Mouse (Mus musculus): Measurements from ENCODE around the gene Tssk2.

The Tssk2 gene

GRCm38 (mm10) chr16:17898462-17898861, at the start of gene Tssk2, which contains the start of gene Dgcr2:
TSS of gene Tssk2 (plus strand) at chr16:17898637.
TSS of gene Dgcr2 (minus strand) at chr16:17898562.
- DNase-seq (ENCODE audit: low spot score in 2 of 2): no peak

- peak in 1 of 2 experiments; percentile 71 for DNase-seq (ENCODE audit: low spot score in 2 of 2)
These were observed 49.5 kb upstream of the Tssk2 start for GRCm38 (mm10) chr16:17848928-17849327.

DNA sequence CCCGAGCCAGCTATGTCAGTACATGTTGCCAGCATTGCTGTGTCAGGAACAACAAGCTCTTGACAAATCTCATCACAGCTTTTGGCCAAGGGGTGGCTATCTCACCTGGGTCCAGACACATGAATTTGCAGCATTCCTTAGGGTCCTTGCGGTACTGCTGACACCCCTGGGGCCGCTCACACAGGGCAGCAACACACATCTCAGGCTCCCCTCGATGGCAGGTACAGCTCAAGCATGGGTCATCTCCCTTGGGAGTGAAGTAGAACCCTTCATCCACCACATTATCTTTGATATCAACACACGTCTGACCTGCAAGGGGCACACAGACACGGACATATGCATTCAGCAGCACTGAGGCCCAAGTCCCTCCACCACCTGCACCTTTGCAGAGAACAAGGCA, 49.0 kb upstream of the Tssk2 start:
- no peak for DNase-seq (ENCODE audit: low spot score in 2 of 2)

- DNase-seq (ENCODE audit: low spot score in 2 of 2): no peak
These were observed 47.1 kb upstream of the Tssk2 start for GRCm38 (mm10) chr16:17851331-17851730.

DNA sequence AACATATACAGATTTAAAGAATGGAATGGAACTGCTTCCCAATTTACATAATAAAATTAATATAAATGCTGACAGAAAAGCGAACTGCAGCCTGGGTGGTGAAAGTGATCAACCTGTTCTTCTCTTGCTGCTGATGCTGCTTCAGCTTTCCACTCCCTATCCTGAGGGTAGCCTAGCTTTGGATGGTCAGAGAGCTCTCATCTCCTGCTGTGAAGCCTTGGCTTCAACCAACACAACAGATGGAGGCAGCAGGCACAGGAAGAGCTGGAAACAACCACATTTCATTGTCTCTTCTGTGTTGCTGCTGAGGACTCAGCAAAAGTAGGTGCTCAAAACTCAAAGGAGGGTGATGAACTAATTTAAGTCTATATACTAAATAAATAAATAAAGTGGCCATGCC, 46.6 kb upstream of the Tssk2 start:
- DNase-seq (ENCODE audit: low spot score in 2 of 2): no peak

- DNase-seq (ENCODE audit: low spot score in 2 of 2): no peak
These were observed 45.2 kb upstream of the Tssk2 start for GRCm38 (mm10) chr16:17853263-17853662.

DNA sequence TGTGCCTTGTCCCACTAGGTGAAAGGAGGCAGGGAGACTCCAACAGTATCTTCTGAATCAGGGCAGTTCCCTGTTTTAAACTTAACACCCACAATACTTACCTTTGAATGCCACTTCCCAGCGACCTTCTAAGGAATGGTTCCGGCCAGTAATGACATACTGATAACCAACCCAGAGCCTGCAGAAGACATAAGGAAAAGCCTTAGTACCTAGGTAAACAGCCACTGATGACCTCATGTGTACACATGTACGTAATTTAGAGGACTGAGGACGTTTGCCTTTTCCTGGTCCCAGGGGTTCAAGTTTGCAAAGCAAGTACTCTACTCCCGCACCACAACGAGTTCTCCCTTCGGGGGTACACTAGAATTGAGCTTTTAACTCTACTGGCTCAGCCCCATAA, 41.3 kb upstream of the Tssk2 start:
- no peak for DNase-seq (ENCODE audit: low spot score in 2 of 2)

DNA sequence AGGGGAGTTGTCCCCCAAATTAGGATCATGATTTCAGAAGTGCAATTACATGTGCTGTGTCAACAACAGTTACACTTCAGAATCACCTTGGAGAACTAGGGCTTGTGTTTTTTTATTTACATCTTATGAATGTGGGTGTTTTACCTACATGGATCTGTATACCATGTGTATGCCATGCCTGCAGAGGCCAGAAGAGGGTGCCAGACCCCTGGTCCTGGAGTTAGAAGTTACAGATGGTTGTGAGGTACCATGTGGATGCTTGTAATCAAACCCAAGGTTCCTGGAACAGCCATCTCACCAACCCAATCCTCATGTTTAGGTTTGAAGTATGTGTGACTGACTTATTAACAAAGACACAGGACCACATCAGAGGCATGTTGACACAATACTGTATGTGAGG, 39.8 kb upstream of the Tssk2 start:
- no peak for DNase-seq (ENCODE audit: low spot score in 2 of 2)

DNA sequence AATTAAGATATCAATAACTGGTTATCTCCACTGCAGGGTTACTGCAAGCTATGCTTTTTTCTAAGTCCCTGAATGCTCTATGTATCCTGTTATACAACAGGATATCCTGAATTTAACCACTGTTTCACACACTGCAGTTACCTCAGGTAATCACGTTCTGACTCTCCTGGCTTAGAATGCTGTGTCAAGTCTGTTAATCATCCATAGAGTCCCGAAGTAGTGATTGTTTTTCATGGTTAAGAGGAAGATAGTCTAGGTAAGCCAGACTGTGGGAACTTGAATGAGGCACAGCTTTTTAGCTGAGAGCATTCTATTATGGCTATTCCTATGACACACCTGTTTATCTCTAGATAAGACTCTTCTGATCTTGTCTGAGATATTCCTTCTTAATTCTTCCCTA, 33.1 kb upstream of the Tssk2 start:
- no peak for DNase-seq (ENCODE audit: low spot score in 2 of 2)

DNA sequence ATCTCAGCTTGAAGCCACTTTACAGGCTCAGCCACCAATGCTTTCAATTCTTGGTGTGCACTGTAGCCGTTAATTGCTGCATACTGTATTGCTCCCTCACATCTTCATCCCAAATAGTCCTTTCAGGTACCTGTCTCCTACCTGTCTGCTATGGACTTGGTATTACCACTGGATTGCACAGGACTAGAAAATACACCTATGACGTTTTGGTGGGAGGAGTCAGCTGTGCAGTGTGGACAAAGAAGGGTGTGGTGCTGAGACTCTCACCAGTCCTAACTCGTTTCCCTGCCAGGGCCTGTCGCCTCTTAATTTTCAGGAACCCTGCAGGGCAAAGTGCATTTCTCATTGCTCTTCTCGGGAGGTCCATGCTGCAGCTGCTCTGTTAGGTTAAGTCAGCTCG, 32.7 kb upstream of the Tssk2 start:
- DNase-seq (ENCODE audit: low spot score in 2 of 2): no peak

DNA sequence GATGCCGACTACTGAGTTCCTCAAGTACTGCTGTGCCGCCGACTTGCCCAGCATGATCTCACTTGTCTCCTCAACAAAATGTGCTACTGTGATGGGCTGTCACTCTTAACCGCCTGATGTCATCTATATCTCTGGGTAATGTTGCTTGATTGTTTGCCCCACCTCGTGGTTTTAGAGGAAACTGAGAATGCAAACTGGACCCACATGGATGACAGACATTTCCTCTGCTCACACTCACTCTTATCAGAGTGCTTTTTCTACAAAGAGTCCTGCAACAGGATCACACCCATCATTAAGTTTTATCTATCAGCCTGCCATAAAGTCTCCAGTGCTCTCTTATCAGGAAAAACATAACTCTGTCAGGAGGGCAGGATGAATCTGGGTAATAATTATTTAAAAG, 27.2 kb upstream of the Tssk2 start:
- no peak for DNase-seq (ENCODE audit: low spot score in 2 of 2)

DNA sequence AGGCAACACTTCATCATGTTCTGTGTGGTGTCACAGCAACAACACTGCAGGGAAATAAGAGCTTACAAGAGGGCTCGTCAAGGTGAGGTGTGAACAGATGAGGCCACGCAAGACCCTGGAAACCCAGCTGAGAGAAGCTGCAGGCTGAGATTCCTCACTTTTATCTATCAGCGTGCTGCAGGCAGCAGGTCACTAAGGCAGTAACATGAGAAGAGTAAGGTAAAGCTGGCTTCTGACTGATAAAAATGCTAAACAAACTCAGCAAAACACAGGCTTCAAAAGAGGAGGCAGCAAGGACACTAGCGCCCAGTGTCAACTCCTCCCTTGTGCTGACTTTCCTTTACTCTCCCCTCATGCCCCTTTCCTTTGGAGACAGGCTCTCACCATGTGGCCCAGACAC, 25.4 kb upstream of the Tssk2 start:
- no peak for DNase-seq (ENCODE audit: low spot score in 2 of 2)

GRCm38 (mm10) chr16:17875174-17875573, 23.3 kb upstream of the Tssk2 start:
- no peak for DNase-seq (ENCODE audit: low spot score in 2 of 2)

DNA sequence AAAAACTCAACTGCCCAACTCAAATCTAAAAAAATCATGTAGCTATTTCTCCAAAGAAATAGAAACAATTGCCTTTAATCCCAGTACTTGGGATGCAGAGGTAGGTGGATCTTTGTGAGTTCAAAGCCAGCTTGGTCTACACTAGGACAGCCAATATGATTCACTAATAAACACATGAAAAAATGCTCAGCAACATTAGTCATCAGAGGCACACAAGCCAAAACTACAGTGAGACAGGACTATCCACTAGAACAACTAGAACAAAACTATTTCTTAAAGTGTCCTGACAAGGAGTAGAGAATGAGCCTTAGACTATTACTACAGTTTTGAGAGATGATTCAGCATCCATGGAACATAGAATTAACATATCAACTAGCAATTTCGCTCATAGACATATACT, 22.3 kb upstream of the Tssk2 start:
- no peak for DNase-seq (ENCODE audit: low spot score in 2 of 2)

DNA sequence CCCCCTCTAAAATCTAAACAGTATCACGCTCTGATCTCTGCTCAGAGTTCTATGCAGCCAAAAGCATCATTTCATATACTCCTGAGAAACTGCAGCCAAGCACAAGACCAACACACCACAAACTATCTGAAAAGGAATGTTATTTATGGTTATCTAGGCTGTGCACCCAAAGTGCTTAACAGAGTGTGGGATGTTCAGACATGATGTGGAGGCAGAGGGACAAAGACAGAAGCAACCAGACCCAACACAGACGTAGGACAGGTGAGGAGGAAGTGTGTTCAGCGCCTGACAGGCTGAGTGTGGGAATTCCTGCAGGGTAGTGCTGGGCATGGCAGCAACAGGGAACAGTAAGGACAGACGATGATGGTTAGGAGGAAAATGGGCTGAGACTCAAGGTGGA, 18.9 kb upstream of the Tssk2 start:
- peak in 1 of 2 experiments; percentile 39 for DNase-seq (ENCODE audit: low spot score in 2 of 2)

DNA sequence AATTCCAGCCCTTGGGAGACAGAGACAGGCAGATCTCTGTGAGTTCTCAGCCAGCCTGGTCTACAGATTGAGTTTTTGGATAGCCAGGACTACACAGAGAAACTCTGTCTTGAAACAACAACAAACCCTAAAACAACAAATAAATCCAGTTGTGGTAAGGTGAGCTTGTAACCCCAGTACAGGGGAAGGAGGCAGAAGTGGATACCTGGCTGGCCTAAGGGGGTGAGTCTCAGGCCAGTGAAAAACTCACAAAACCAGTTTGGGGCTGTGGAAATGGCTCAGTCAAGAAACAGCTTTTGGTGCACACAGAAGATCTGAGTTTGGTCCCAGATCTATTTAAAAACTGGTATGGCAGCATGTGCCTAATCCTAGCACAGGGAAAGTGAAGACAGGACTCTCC, 16.2 kb upstream of the Tssk2 start:
- no peak for DNase-seq (ENCODE audit: low spot score in 2 of 2)

DNA sequence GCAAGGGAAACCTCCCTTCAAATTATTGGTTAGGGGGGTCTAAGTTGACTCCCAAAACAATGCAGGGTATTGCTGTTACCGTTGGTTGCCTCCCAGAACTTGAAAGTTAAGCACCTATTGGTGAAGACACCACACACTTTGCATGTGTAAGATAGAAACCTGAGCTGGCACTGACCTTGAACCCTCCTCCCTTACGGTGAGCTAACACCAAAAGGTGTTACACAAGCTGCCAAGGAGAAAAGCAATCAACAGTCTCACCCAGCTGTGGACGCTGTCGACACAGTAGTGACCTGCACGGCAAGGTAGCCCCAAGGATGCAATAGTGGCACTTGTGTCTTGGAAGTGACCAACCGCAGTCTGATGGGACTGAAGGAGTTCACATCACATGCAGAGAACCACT, 14.3 kb upstream of the Tssk2 start:
- no peak for DNase-seq (ENCODE audit: low spot score in 2 of 2)

- DNase-seq (ENCODE audit: low spot score in 2 of 2): no peak
These were observed 8.6 kb upstream of the Tssk2 start for GRCm38 (mm10) chr16:17889689-17890341.

- no peak for DNase-seq (ENCODE audit: low spot score in 2 of 2)
These were observed 8.1 kb upstream of the Tssk2 start for GRCm38 (mm10) chr16:17890342-17890727.

DNA sequence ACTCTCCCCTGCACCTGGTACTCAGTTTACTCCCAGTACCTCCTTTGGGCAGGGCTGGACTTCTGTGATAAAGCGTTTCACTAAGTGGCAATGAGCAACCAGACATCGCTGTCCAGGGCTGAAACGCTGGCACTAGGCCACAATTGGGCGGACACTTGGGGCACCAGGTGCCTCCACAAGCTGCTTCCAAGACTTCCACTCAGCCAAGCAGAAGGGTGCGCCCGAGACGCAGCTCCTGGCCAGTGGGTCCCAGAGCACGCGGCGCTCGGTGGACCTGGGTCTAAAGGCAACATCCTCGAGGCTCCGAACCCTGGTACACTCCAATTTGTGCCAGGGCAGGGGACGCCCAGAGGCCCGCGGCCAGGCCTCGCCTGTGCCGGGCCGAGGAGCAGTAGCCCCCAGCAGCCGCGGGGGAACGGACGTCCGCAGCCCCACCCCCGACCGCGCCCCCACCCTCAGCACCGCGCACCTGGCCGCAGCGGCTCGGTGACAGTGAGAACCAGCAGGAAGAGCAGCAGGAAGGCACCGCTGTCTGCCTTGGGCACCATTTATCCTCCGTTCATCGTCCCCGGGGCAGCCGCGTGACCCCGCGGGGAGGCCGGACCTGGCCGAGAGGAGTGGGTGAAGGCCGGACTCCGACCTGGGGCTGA, 7.4 kb upstream of the Tssk2 start:
- DNase-seq (ENCODE audit: low spot score in 2 of 2): peak in 1 of 2 experiments; percentile 48

GRCm38 (mm10) chr16:17891567-17891959, 6.9 kb upstream of the Tssk2 start, which contains the start of gene Gm20518:
TSS of gene Gm20518 (minus strand) at chr16:17891671.
- peak; percentile 96 to 98 for DNase-seq (ENCODE audit: low spot score in 2 of 2)

GRCm38 (mm10) chr16:17892606-17893005, 5.8 kb upstream of the Tssk2 start:
- DNase-seq (ENCODE audit: low spot score in 2 of 2): no peak

DNA sequence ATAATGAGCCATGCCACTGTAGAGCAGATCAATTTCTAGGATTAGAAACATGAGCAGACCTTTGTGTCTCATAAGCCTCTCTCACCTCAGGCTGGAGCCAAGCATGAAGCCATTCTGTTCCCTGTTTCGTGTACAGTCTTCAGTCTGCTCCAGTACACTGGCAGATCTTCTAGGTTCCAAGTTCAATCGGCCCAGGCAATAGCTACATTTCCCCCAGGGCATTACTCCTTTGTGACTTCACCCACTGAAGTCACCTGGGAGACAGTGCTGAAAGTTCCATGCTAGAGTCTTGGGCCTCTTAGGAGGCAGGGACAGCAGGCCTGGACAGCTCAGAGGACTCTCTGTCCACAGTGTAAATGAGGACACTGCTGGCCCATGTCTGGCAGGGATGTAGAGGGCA, 4.5 kb upstream of the Tssk2 start, which contains the start of gene Tssk1:
Tssk1 (plus strand) TSS at position 301 of the 400 bp plus-strand sequence.
- DNase-seq (ENCODE audit: low spot score in 2 of 2): no peak

- DNase-seq (ENCODE audit: low spot score in 2 of 2): no peak
These were observed 2.3 kb upstream of the Tssk2 start for GRCm38 (mm10) chr16:17896091-17896490.

Data from left cerebral cortex, adult 9 months (tissue).